Mouse (Mus musculus): ENCODE results near the gene Chrna9.

The Chrna9 gene

GRCm38 (mm10) chr5:66026796-66027195 is 92.1 kb downstream of the Chrna9 start:
- no peak for DNase-seq
